ENCODE assay signal across 11 mouse cellular contexts in the genomic region with DNA sequence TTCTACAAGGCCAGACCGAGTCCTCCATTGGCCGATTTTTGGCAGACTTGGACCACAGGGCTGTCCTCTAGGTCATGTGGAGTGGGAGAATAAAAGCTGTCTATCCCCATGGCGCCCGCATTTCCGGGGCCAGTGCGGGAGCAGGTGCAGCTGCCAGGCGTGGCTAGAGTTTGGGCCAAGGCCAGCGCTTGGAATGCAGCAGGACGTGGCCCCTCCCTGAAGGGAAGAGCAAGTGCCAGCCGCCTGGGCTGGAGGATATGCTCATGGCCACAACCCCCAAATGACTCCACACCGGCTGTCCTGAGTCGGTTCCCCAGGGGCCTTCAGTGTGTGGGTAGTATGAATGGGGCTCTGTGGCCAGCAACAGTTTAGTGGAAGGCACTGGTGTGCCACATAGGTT. TPM values are rescaled to one million over a fixed set of nuclear protein-coding genes. Genes with fewer than 3 reads are reported as not detected.
DNase-seq lines count a peak whose midpoint lies in the region; ATAC-seq lines count a peak whose summit lies in the region.
"Had no signal": no experiment of that assay in that cellular context is flagged by ENCODE, and none has a peak within 500 bp of the region (broad histone marks: within the 10 kb centered on the region; RNA-seq: fewer than 3 reads in every experiment).

No protein-coding gene starts in this region.

- H3K4me3 ChIP-seq in midbrain, embryonic 11.5 days (ENCODE audit: low read depth, low read length): no peak overlapping the region
- H3K4me3 ChIP-seq: heart, embryonic 13.5 days had no signal

- no peak overlapping the region for H3K9ac ChIP-seq in midbrain, embryonic 11.5 days (ENCODE audit: low read length)
- H3K9ac ChIP-seq: heart, embryonic 13.5 days had no signal

- H3K4me1 ChIP-seq in midbrain, embryonic 11.5 days (ENCODE audit: control insufficient read depth, insufficient read depth, low read length): peaks cover 5% of the 10 kb centered on the region; the same call in 1 of the 2 replicates

- DNase-seq in cerebellum, adult 11-12 months: peak; percentile 43
- DNase-seq in cerebellum, adult 11 months: no peak
- DNase-seq in left cerebral cortex, postnatal 10 days (ENCODE audit: extremely low spot score in 1 of 2, low spot score in 2 of 2): peak; percentile 28 to 63
- no peak for DNase-seq in left cerebral cortex, adult 18-20 months (ENCODE audit: low spot score in 2 of 2)
- DNase-seq in gastrocnemius, adult 18-20 months (ENCODE audit: low spot score): peak; percentile 56
- DNase-seq in lung, postnatal 25 days (ENCODE audit: low spot score): peak; percentile 46
- DNase-seq in adipocyte (ENCODE audit: low spot score): no peak
- DNase-seq in midbrain, embryonic 11.5 days (ENCODE audit: low spot score, missing footprints): no peak
- DNase-seq: right cerebral cortex, postnatal 14 days had no signal

- no peaks in the 10 kb centered on the region for H3K9me3 ChIP-seq in midbrain, embryonic 11.5 days (ENCODE audit: control insufficient read depth, low read length)
- H3K9me3 ChIP-seq: heart, embryonic 13.5 days; megakaryocyte, embryonic 14.5 days had no signal

- no peak overlapping the region for H3K27ac ChIP-seq in midbrain, embryonic 11.5 days (ENCODE audit: low read depth, low read length)
- H3K27ac ChIP-seq: heart, embryonic 13.5 days had no signal

- no peak overlapping the region for H3K4me2 ChIP-seq in midbrain, embryonic 11.5 days
- H3K4me2 ChIP-seq: heart, embryonic 13.5 days had no signal

- peaks cover 16% of the 10 kb centered on the region for H3K27me3 ChIP-seq in midbrain, embryonic 11.5 days (ENCODE audit: control insufficient read depth, insufficient read depth, low read length)

- no peak for ATAC-seq in midbrain, embryonic 11.5 days (ENCODE audit: low FRiP score)

- intact Hi-C loops in left cerebral cortex, postnatal 10 days (cut with DNase I): loop anchor here (5.0 kb wide), 1 partner anchor 292 kb away; no protein-coding TSS in a partner anchor

- WGBS in midbrain, embryonic 11.5 days: 84% methylated on average over 12 of the region's 12 CpGs

- no peaks in the 10 kb centered on the region for H3K36me3 ChIP-seq in midbrain, embryonic 11.5 days (ENCODE audit: control insufficient read depth, insufficient read depth, low read length)
- H3K36me3 ChIP-seq: heart, embryonic 13.5 days had no signal

RNA-seq across cellular contexts. Expression of gene Dok7, which starts 1.5 kb away (rescaled TPM):
- 10 to 100 TPM; 12.0 to 16.5 TPM for total RNA-seq in left cerebral cortex, postnatal 10 days (2021)
- 10 to 100 TPM; 24.7 to 26.6 TPM for total RNA-seq in left cerebral cortex, adult 18-20 months (2021)
- 10 to 100 TPM; 17.5 to 20.0 TPM for total RNA-seq in gastrocnemius, adult 18-20 months (2021)
- 0.10 TPM in 1 of 2 replicates, not detected in the other for polyA plus RNA-seq in midbrain, embryonic 11.5 days (2014; fragmentation: Nextera tagmentation; extraction: Ambion mirVana)

RNA-seq across cellular contexts. Expression of gene Hgfac, which starts 13.8 kb away (rescaled TPM):
- total RNA-seq in left cerebral cortex, postnatal 10 days (2021): 1 to 10 TPM in 1 of 2 experiments, under 1 TPM in 1; 0.91 to 1.1 TPM
- 1 to 10 TPM; 1.1 to 1.7 TPM for total RNA-seq in left cerebral cortex, adult 18-20 months (2021)
- under 1 TPM in 1 of 2 experiments, not detected in 1; 0.57 TPM for total RNA-seq in gastrocnemius, adult 18-20 months (2021)
- polyA plus RNA-seq in midbrain, embryonic 11.5 days (2014; fragmentation: Nextera tagmentation; extraction: Ambion mirVana): 0.26 and 0.69 TPM in 2 replicates

RNA-seq across cellular contexts. Expression of gene Lrpap1, which starts 50.5 kb away (rescaled TPM):
- 100 to 1,000 TPM; 110 to 113 TPM for total RNA-seq in left cerebral cortex, postnatal 10 days (2021)
- total RNA-seq in left cerebral cortex, adult 18-20 months (2021): 100 to 1,000 TPM; 142 to 156 TPM
- 10 to 100 TPM; 27.2 to 27.9 TPM for total RNA-seq in gastrocnemius, adult 18-20 months (2021)
- polyA plus RNA-seq in midbrain, embryonic 11.5 days (2014; fragmentation: Nextera tagmentation; extraction: Ambion mirVana): 95.5 and 105 TPM in 2 replicates

Comparison
In these comparisons a context has a peak if more than half of its experiments do, and no peak if none do; other contexts are left out.
1. DNase-seq: peak in cerebellum, adult 11-12 months (single experiment), left cerebral cortex, postnatal 10 days (2 of 2), gastrocnemius, adult 18-20 months (single experiment) and lung, postnatal 25 days (single experiment); none in cerebellum, adult 11 months (single experiment), left cerebral cortex, adult 18-20 months (0 of 2), adipocyte (single experiment) and midbrain, embryonic 11.5 days (single experiment).